Mouse (Mus musculus) CD4-positive helper T cell, adult 2 months (primary cell): ENCODE measurements around the gene Cep128.

ENCODE experiments used
- DNase-seq: peaks from one replicate; pipeline ENCODE4 v3.0.0-alpha.2; 2012; ENCODE audit warnings: low read depth, missing footprints, low spot score

The Cep128 gene

GRCm38 (mm10) chr12:91183304-91183855 lies 200.8 kb downstream of the Cep128 start:
- DNase-seq: peak; percentile 75

DNA sequence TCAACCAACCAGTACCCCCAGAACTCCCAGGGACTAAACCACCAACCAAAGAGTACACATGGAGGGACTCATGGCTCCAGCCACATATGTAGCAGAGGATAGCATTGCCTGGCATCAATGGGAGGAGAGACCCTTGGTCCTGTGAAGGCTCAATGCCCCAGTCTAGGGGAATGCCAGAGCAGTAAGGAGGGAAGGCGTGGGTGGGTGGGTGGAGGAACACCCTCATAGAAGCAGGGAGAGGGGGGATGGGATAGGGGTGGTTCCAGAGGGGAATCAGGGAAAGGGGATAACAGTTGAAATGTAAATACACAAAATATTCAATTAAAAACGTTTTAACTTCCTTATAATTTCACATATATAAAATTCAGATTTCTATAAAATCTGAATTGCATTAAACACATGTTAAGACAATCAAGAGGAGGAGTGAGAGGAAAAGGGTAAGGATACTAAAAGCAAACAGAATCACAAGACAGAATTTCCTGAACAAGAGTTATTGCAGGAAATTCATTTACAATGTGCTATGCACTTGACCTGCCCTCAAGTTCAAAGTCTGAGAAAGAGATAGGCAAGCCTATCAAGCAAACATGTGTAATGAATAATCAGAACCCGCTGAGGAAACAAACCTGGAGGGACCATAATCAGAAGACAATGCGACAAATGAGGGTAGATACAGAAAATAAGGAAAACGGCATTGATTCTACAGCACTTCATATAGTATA lies 207.2 kb downstream of the Cep128 start:
- no peak for DNase-seq

- DNase-seq: no peak
Measured at GRCm38 (mm10) chr12:91171613-91172012, 212.6 kb downstream of the Cep128 start.

- no peak for DNase-seq
Measured at GRCm38 (mm10) chr12:91161015-91161730, 223.0 kb downstream of the Cep128 start.

GRCm38 (mm10) chr12:91158481-91158880 lies 225.7 kb downstream of the Cep128 start:
- DNase-seq: no peak

DNA sequence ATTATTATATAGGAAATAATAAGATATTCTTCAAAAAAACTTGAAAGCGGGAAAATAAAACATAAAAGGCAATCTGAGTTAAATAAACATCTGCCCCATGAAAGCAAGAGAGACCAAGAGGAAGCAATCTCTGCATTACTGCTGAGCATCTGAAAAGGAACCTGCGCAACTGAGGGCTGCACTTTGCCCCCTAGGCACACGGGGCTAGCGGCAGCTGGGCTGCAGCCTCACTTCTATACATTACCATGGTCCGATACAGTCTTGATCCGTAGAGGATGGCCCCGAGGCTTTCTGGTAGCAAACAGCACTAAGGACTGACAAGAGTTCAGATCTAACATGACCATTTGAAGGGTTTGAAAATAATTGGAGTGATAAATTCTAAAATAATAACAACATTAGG lies 230.2 kb downstream of the Cep128 start:
- no peak for DNase-seq

DNA sequence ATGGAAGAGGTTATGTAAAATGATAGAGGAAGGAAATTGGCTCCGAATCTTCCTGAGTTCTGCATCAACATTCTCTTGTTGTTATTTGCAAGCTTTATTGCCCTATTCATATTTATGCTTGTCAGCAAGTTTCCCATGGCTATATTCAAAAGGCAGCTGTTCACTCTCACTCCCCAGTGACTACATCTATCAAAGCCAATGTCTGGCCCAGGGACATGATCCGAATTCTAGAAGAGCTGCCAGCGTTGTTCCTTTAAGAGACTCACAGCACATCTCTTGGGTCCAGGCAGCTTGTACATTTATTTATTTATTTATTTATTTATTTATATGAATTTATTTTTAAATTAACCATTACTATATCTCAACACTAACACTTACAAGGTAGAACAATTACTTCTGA lies 235.1 kb downstream of the Cep128 start:
- no peak for DNase-seq

GRCm38 (mm10) chr12:91134740-91135517 lies 249.3 kb downstream of the Cep128 start:
- no peak for DNase-seq

GRCm38 (mm10) chr12:91115054-91115453 lies 269.2 kb downstream of the Cep128 start:
- DNase-seq: no peak

GRCm38 (mm10) chr12:91103316-91103715 lies 280.9 kb downstream of the Cep128 start:
- no peak for DNase-seq

DNA sequence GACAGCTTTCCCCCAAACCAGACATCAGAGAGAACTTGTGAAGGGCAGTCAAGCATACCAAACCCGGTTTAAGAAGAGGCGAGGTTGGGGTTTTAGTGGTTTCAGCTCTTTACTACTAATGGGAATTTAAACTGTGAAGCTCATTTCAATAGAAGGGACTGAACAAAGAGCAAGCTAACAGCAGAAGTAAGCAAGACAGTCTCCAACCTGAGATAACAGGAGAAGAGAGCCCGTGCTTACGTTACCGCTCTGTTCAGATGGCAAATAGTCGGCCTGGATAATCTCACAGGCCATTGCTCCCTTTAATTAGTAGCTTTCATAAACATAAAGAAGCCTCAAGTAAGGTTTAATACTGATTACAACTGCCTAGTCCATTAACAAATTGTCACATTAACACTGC lies 286.3 kb downstream of the Cep128 start:
- DNase-seq: no peak

DNA sequence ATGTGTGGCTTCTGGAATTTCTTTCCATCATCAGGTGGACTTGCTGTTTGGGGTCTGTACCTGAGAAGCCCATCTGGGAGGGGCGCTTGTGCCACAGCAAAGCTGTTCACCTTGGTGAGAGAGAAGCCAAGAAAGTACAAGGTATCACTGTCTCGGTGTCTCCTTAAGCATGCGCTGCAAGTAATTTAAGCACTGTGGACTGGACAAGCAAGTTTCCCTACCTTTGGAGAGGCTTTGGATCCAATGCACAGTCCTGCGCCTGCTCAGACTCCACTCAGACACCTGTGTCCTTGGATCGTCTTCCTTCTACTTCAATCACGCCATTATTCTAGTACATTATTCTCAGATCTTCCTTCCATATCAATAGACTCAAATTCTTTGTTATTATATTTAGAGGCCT lies 288.0 kb downstream of the Cep128 start:
- no peak for DNase-seq

DNA sequence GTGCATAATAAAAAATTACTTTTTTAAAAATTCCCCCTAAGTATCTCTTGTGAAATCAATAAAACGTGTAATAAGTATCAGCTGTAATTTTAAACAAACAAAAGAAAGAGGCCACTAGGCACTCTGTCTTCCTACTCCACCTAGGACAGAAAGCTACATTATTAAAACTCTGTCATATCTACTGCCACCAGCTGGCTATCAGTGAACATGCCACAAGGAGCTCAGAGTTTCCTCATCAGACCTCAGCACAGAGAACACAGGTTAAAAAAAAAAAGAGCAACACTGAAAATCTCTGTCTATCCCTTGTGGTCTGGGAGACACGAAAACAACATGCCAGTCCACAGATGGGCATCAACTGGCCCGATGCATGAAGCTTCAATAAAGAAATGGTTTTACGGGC lies 295.9 kb downstream of the Cep128 start:
- no peak for DNase-seq

DNA sequence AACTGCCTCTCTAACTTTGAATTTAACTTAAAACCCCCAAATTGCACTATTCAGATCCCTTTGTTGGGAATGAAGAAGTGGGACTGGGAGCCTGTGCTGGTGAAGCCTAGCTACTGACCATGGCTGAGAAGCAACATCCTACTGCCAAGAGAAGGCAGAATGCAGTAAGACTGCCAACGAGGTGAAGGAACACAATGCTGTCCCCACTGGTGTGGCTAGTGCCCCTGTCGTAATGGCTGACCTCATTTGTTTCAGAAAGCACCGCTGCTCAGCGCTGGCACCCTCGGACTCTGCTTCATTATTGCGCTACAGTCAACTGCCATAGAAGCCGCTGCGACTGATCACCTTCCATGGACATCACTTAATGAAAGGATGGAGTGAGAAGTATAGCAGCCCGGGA lies 298.2 kb downstream of the Cep128 start:
- no peak for DNase-seq

- no peak for DNase-seq
Measured at GRCm38 (mm10) chr12:91075600-91075999, 308.6 kb downstream of the Cep128 start.

DNA sequence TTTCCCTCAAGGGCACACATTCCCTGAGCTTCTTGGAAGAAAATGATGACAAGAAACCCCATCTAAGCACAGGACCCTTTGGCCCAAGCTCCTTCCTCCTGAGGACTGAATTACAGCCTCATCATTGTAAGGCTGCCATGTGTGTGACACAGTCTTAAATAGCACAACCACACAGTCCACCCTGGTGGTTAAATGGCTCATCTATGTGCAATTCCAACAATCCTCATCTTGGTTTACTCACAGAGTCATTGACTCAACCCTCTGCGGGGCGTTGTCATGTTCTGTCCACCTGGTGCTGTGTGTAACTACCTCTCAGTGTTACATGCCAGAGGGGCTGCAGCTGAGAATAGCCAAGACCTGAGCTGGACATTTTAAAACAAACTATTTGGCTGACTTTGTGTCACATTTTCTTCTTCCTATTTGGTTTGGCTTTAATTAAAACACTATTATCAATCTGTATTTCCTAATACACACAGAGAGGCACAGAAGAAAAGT lies 313.6 kb downstream of the Cep128 start:
- no peak for DNase-seq

GRCm38 (mm10) chr12:91067083-91067441 lies 317.1 kb downstream of the Cep128 start:
- DNase-seq: no peak

DNA sequence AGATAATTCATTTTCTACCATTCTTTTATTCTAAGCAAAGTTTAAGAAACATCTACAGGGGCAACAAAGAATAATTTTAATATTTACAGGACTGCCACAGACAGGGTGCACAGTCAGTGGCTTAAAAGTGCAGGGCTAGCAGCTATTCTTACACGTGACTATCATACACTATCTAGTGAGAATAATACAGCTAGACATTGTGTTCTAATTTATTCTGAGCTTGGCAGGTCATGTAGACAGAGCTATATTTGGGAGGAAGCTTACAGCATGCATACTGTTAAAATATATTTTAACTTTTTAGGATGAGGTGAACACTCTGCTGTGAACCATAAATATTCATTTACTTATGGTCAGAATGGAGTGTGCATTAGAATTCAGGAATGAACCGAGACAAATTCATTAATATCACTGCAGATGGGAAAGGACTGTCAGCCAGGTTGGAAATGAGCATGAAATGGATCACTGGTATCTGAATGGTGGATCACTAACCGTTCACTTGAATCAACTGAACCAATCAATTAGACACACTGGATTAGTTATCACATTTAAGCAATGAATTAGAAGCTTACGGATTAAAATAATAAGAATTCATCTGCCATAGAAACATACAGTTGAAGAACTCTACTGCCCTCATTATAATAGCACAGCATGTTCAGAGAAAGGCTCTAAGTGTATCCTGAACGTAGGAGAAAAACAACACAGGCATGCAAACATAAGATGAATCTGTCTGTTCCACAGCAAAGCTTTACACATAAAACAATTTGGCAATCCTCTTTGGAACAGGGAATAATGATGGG lies 317.7 kb downstream of the Cep128 start:
- DNase-seq: no peak

GRCm38 (mm10) chr12:91065423-91065822 lies 318.8 kb downstream of the Cep128 start:
- peak; percentile 68 for DNase-seq

GRCm38 (mm10) chr12:91064368-91064999 lies 319.7 kb downstream of the Cep128 start:
- no peak for DNase-seq
